Mouse (Mus musculus): ENCODE data around the gene Ift22.

DNA sequence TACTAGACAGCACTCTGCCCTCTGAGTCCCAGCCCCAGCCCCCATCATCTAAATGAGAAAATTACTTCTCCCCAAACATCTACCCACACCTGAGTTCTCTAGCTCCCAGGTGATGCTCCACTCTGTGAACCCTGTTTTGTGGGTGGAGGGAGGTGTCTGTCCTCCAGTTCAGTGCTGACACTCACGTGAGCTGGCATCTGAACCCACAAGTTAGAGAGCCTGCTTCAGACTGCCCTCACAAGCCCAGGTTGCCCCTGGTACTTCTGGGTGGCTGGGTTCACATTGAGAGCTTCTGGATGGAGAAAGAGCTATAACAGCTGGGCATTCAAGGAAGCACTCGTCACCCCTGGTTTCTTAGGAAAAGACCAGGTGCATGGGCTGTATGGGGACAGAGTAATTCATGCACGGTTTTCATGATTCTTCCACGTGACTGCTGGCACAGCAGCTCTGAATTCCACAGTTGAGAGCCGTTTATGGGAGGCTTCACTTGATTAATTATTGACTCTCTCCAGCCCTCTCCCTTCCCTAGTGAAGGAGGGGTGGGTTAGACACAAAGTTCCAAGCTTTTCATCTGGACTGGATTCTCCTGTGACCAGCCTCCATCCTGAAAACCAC lies 51.1 kb downstream of the Ift22 start:
- TF ChIP-seq CTCF (IDR thresholded peaks at IDR 0.05; ENCODE audit: borderline replicate concordance, control insufficient read depth, extremely low read depth, insufficient read depth, low read length, poor library complexity) (no peak), POLR2A (IDR thresholded peaks at IDR 0.05; ENCODE audit: control insufficient read depth, extremely low read depth, insufficient read depth, low read length, poor library complexity) (no peak)
